Mouse (Mus musculus) CH12.LX (cell line): ENCODE measurements at regions not wholly inside any gene's neighbourhood (a gene's known extent, or its start where the extent isn't known, plus 50 kb on each side); places are given as distances from the start of the nearest gene placed in this dataset.
A peak's percentile ranks its signal among the peaks of the same experiment; 100 is the strongest.

Experiments
- DNase-seq: peaks from one replicate; pipeline ENCODE4 v3.0.0-alpha.2; 2013; ENCODE audit errors: extremely low read depth
- H3K27ac ChIP-seq: 2 replicates; pipeline ENCODE4 v1.5.1; 2012; ENCODE audit warnings: low read depth, mild to moderate bottlenecking, control low read depth, moderate library complexity; ENCODE audit not compliant: insufficient read depth
- H3K27me3 ChIP-seq: replicated peaks from 2 replicates; pipeline ENCODE3; 2012; ENCODE audit warnings: inconsistent platforms
- H3K36me3 ChIP-seq, 2 experiments: replicated peaks in 1 of 2; 2 replicates each; pipeline versions ENCODE3 to v1.6.1; 2012; ENCODE audit warnings: inconsistent platforms in 1 of 2, low read length in 1 of 2, mild to moderate bottlenecking in 1 of 2, mixed read lengths in 1 of 2, moderate library complexity in 1 of 2; ENCODE audit not compliant: control insufficient read depth in 1 of 2, insufficient read depth in 1 of 2
- H3K4me1 ChIP-seq, 2 experiments: 2 replicates each; pipeline ENCODE4 v1.6.1; 2012; ENCODE audit warnings: inconsistent platforms in 1 of 2, moderate library complexity in 1 of 2; ENCODE audit not compliant: insufficient read depth in 2 of 2, control insufficient read depth in 1 of 2
- H3K4me2 ChIP-seq: 2 replicates; pipeline ENCODE4 v1.6.1; 2012; ENCODE audit warnings: low read depth, mild to moderate bottlenecking, control low read depth; ENCODE audit not compliant: poor library complexity, insufficient read depth, severe bottlenecking
- H3K4me3 ChIP-seq, 3 experiments: fragments of 150-350 bp in 1 of 3; sonication (generic) in 1 of 3; replicated peaks in 1 of 3; 2 replicates each; pipeline versions ENCODE3 to v1.5.1; 2011 to 2012; ENCODE audit warnings: low read depth in 2 of 3, low read length in 2 of 3, mild to moderate bottlenecking in 2 of 3, moderate library complexity in 2 of 3, control low read depth in 1 of 3, improper control_type of control experiment in 1 of 3, inconsistent platforms in 1 of 3, mixed read lengths in 1 of 3; ENCODE audit not compliant: poor library complexity in 1 of 3
- H3K79me2 ChIP-seq: replicated peaks from 2 replicates; pipeline ENCODE4 v1.6.1; 2012; ENCODE audit warnings: mild to moderate bottlenecking, moderate library complexity; ENCODE audit not compliant: control insufficient read depth, poor library complexity, insufficient read depth, severe bottlenecking; ENCODE audit errors: extremely low read depth
- H3K9ac ChIP-seq: 2 replicates; pipeline ENCODE4 v1.6.1; 2012; ENCODE audit warnings: low read depth, mild to moderate bottlenecking, control low read depth, moderate library complexity; ENCODE audit not compliant: insufficient read depth
- H3K9me3 ChIP-seq: replicated peaks from 2 replicates; pipeline ENCODE3; 2012; ENCODE audit warnings: low read length, inconsistent platforms, mixed read lengths
- BHLHE40 ChIP-seq: IDR thresholded peaks from 2 replicates; pipeline ENCODE4 v1.6.1; 2011; ENCODE audit warnings: mild to moderate bottlenecking, low read depth, low read length, improper control_type of control experiment
- CHD2 ChIP-seq: IDR thresholded peaks from 2 replicates; pipeline ENCODE4 v1.6.1; 2011; ENCODE audit warnings: low read length, improper control_type of control experiment
- CTCF ChIP-seq, 2 experiments: IDR thresholded peaks in 1 of 2; conservative IDR thresholded peaks in 1 of 2; 2 replicates each; pipeline ENCODE4 v1.5.1; 2011 to 2012; ENCODE audit warnings: low read depth in 2 of 2, low read length in 2 of 2, improper control_type of control experiment in 1 of 2, inconsistent platforms in 1 of 2, mild to moderate bottlenecking in 1 of 2, moderate library complexity in 1 of 2
- ELF1 ChIP-seq: IDR thresholded peaks from 2 replicates; pipeline ENCODE4 v1.6.1; 2014; ENCODE audit warnings: low read depth, mild to moderate bottlenecking, inconsistent platforms, low read length, improper control_type of control experiment
- EP300 ChIP-seq: IDR thresholded peaks from 2 replicates; pipeline ENCODE4 v1.6.1; 2011; ENCODE audit warnings: low read length, improper control_type of control experiment
- ETS1 ChIP-seq: conservative IDR thresholded peaks from 2 replicates; pipeline ENCODE4 v1.6.1; 2012; ENCODE audit warnings: low read depth, mild to moderate bottlenecking, inconsistent platforms, low read length, improper control_type of control experiment, moderate library complexity
- GABPA ChIP-seq: IDR thresholded peaks from 2 replicates; pipeline ENCODE4 v1.6.1; 2012; ENCODE audit warnings: low read depth, low read length, improper control_type of control experiment, inconsistent platforms; ENCODE audit not compliant: insufficient replicate concordance
- IRF4 ChIP-seq: IDR thresholded peaks from 2 replicates; pipeline ENCODE4 v1.6.1; 2014; ENCODE audit warnings: low read depth, mild to moderate bottlenecking, inconsistent platforms, low read length, improper control_type of control experiment
- JUN ChIP-seq: IDR thresholded peaks from 2 replicates; pipeline ENCODE4 v1.6.1; 2011; ENCODE audit warnings: low read depth, mild to moderate bottlenecking, low read length, improper control_type of control experiment, moderate library complexity; ENCODE audit not compliant: insufficient read depth
- JUND ChIP-seq: conservative IDR thresholded peaks from 2 replicates; pipeline ENCODE4 v1.6.1; 2011; ENCODE audit warnings: low read depth, low read length, improper control_type of control experiment
- MAFK ChIP-seq: IDR thresholded peaks from 2 replicates; pipeline ENCODE4 v1.6.1; 2011; ENCODE audit warnings: low read length, improper control_type of control experiment; ENCODE audit not compliant: insufficient replicate concordance
- MAX ChIP-seq: IDR thresholded peaks from 2 replicates; pipeline ENCODE4 v1.6.1; 2011; ENCODE audit warnings: low read length, improper control_type of control experiment
- MAZ ChIP-seq: IDR thresholded peaks from 2 replicates; pipeline ENCODE4 v1.6.1; 2012; ENCODE audit warnings: low read depth, mild to moderate bottlenecking, inconsistent platforms, low read length, improper control_type of control experiment, moderate library complexity
- MEF2A ChIP-seq: IDR thresholded peaks from 2 replicates; pipeline ENCODE4 v1.6.1; 2014; ENCODE audit warnings: low read depth, mild to moderate bottlenecking, inconsistent platforms, low read length, improper control_type of control experiment, borderline replicate concordance
- NELFE ChIP-seq: IDR thresholded peaks from 2 replicates; pipeline ENCODE4 v1.6.1; 2011; ENCODE audit warnings: low read depth, low read length, improper control_type of control experiment
- PAX5 ChIP-seq: IDR thresholded peaks from 2 replicates; pipeline ENCODE4 v1.6.1; 2012; ENCODE audit warnings: low read length, inconsistent platforms, mixed read lengths
- RAD21 ChIP-seq: IDR thresholded peaks from 2 replicates; pipeline ENCODE4 v1.6.1; 2011; ENCODE audit warnings: low read depth, mild to moderate bottlenecking, low read length, improper control_type of control experiment, moderate library complexity
- RCOR1 ChIP-seq: conservative IDR thresholded peaks from 2 replicates; pipeline ENCODE4 v1.6.1; 2012; ENCODE audit warnings: low read depth, mild to moderate bottlenecking, inconsistent platforms, low read length, improper control_type of control experiment
- SIN3A ChIP-seq: IDR thresholded peaks from 2 replicates; pipeline ENCODE4 v1.6.1; 2012; ENCODE audit warnings: low read length, improper control_type of control experiment, inconsistent platforms
- TCF12 ChIP-seq: IDR thresholded peaks from 2 replicates; pipeline ENCODE4 v1.6.1; 2014; ENCODE audit warnings: low read depth, mild to moderate bottlenecking, inconsistent platforms, low read length, improper control_type of control experiment
- USF1 ChIP-seq: IDR thresholded peaks from 2 replicates; pipeline ENCODE4 v1.6.1; 2014; ENCODE audit warnings: low read depth, mild to moderate bottlenecking, inconsistent platforms, low read length, improper control_type of control experiment
- USF2 ChIP-seq: conservative IDR thresholded peaks from 2 replicates; pipeline ENCODE4 v1.6.1; 2011; ENCODE audit warnings: low read depth, low read length, improper control_type of control experiment
- ZC3H11A ChIP-seq: IDR thresholded peaks from 2 replicates; pipeline ENCODE4 v1.6.1; 2012; ENCODE audit warnings: low read depth, mild to moderate bottlenecking, inconsistent platforms, low read length, improper control_type of control experiment
- dilution Hi-C: fragments of 300-500 bp; cut with MboI; formaldehyde crosslinking; loops from 2 replicates; pipeline ENCODE4 v1.14.3; 2020; ENCODE audit warnings: low sequenced_read_pairs; ENCODE audit not compliant: extremely low pct_unique_long_range_greater_than_20kb, extremely low pct_ligation_motif_present
- in situ Hi-C: fragments of 300-500 bp; cut with MboI; formaldehyde crosslinking; loops from 3 replicates; pipeline ENCODE4 v1.14.3; 2019; ENCODE audit warnings: low sequenced_read_pairs, low pct_ligation_motif_present, low pct_unique_long_range_greater_than_20kb, mixed read lengths

- TF ChIP-seq EP300 = peak; percentile 83
- peak; percentile 83 for TF ChIP-seq JUND
- no peak for TF ChIP-seq MAFK
- TF ChIP-seq ETS1 = peak; percentile 90
- TF ChIP-seq PAX5 = no peak
- TF ChIP-seq MAX = no peak
- no peak for TF ChIP-seq ELF1
- peak; percentile 36; the same call in 1 of the 2 replicates for TF ChIP-seq BHLHE40
- peak; percentile 88 for TF ChIP-seq IRF4
- TF ChIP-seq GABPA = peak; percentile 54
- no peak for TF ChIP-seq NELFE
- 0 out of 2 replicates have a peak, but pooled peaks have one; percentile 15 for TF ChIP-seq TCF12
- peak; percentile 94 for TF ChIP-seq JUN
- no peak for TF ChIP-seq SIN3A
- TF ChIP-seq MEF2A = peak; percentile 45; the same call in 1 of the 2 replicates
- TF ChIP-seq CTCF (conservative IDR thresholded peaks at IDR 0.05 in 1 of 2, IDR thresholded peaks at IDR 0.05 in 1 of 2; ENCODE audit: low read depth in 2 of 2, low read length in 2 of 2) = no peak
- TF ChIP-seq RCOR1 = 0 out of 2 replicates have a peak, but pooled peaks have one; percentile 45
- TF ChIP-seq MAZ = no peak
- TF ChIP-seq CHD2 = 0 out of 2 replicates have a peak, but pooled peaks have one; percentile 35
- no peak for TF ChIP-seq ZC3H11A
- no peak overlapping the region for H3K4me2 ChIP-seq
- H3K27me3 ChIP-seq = no peaks in the 10 kb centered on the region
- H3K4me3 ChIP-seq = no peak overlapping the region
- H3K36me3 ChIP-seq = no peaks in the 10 kb centered on the region
- H3K4me1 ChIP-seq = peaks cover 9 to 31% of the 10 kb centered on the region in 2 experiments
- no peak overlapping the region for H3K9ac ChIP-seq
- no peaks in the 10 kb centered on the region for H3K9me3 ChIP-seq
- DNase-seq = peak; percentile 52
- H3K27ac ChIP-seq = no peak overlapping the region
- dilution Hi-C loops (no loop called here), in situ Hi-C loops (loop anchor here (10.0 to 25.0 kb wide), 4 partner anchors 139 to 466 kb away; partner anchors contain the start of gene Rps13)
- no peaks in the 10 kb centered on the region for H3K79me2 ChIP-seq
These were observed 99.1 kb downstream of the Nucb2 start for GRCm38 (mm10) chr7:116603167-116603839.

- peak; percentile 31 for DNase-seq
- Histone ChIP-seq H3K27me3 (no peaks in the 10 kb centered on the region), H3K4me1 (peaks cover 9 to 25% of the 10 kb centered on the region in 2 experiments), H3K27ac (no peak overlapping the region), H3K9ac (no peak overlapping the region), H3K36me3 (no peaks in the 10 kb centered on the region), H3K4me2 (no peak overlapping the region), H3K4me3 (no peak overlapping the region), H3K79me2 (no peaks in the 10 kb centered on the region), H3K9me3 (no peaks in the 10 kb centered on the region)
- dilution Hi-C loops (no loop called here), in situ Hi-C loops (loop anchor here (10.0 to 25.0 kb wide), 4 partner anchors 139 to 467 kb away; partner anchors contain the start of gene Rps13)
- TF ChIP-seq USF1 = peak; percentile 54
- no peak for TF ChIP-seq RAD21
- TF ChIP-seq USF2 = peak; percentile 33
- peak; percentile 65 for TF ChIP-seq BHLHE40
These were observed 99.6 kb downstream of the Nucb2 start for GRCm38 (mm10) chr7:116603840-116604194.
